Mouse (Mus musculus) left cerebral cortex, adult 11 months (tissue): ENCODE results near the gene Taf7l.

Experiments
- DNase-seq: peaks from one replicate; pipeline ENCODE4 v3.0.0; 2022; ENCODE audit warnings: low spot score

Gene Taf7l

DNA sequence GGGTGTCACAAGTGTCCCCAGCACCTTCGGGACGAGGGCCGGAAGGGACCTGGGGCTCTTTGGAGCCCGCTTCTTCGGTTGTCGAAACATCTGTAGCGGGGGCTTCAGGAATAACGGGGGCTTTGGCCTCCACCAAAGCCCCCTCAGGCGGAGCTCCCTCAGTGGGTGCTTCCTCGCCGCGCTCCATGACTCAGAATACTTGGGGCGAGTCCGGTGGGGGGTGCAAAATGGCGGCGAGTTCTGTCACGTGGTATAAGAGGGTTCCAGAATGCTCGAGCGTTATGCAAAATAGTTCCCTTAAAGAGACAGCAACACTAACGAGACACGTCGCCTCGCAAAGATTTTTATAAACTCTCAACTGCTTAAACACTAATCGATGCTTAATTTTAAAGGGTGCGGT lies at the start of gene Taf7l:
Gene Taf7l, minus strand, starts transcription at position 201 of the 400 bp plus-strand sequence.
- DNase-seq: no peak

DNA sequence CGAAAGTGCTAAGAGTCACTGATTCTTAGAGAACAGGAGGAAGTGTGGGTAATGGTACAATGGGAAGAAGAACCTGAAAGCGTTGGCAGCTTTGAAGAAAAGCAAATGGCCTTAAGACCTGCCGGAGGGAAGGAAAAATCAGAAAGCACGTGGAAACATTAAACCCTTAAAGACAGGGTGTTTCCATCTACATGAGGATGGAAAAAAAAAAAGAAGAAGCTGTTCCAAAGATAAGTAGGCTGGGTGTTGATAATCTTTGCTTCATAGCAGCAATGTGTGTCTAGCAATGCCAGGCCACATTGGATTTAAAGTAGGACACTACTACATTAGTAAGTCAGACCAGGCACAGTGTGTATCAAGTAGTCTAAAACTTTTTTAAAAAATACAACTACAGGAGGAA lies 49.0 kb upstream of the Taf7l start:
- DNase-seq: no peak

DNA sequence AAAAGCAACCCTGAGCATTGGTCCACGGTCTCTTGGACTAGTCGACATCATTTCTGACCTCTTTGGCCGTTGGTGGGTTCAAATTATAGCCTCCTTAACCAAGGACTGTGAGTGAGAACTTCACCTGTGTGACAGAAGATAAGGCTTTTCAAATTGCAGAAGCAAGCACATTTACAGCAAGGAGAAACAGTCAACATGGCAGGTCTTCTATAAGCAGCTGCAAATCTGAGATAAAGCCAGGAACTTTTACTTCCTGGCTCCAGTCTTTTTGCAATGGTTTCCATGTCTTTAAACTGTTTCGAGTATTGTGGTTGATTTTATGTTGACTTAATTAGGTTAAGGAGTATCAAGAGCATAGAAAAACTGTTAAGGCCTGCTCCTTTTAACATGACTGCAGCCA lies 47.5 kb upstream of the Taf7l start:
- DNase-seq: no peak

DNA sequence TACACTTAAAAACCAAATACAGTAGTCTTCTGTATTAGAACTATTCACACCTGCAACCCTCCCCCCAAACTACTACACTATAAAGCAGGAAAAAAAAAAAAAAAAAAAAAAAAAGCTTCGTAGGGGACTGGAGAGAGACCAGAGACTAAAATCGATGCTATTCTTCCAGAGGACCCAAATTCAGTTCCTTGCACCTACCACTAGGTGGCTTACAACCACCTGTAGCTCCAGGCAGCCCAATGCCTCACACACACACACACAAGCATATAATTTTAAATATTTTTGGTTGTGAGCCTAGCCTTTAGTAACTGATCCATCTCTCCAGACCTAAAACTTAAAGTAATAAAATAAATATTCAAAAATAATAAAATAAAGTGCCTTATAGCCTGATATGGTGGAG lies 33.2 kb upstream of the Taf7l start:
- no peak for DNase-seq

GRCm38 (mm10) chrX:134507977-134508376 lies 31.7 kb upstream of the Taf7l start:
- no peak for DNase-seq

DNA sequence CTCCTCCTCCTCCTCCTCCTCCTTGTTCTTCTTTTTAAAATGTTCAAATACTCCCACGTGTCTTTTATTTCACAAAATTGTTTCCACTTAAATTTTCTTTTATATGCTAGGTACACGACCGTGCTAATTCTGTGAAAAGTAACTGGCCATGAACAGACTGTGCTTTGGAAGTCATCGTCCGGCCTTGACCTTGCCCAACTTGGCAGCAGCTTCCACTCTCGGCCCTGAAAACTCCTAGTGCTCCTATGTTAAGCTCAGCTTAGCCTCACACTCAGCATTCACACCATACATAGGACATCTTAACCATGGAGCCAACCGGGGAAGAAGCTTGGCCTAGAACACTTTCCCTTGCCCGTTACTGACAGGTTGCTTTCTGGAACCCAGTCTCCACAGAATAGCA lies 24.4 kb upstream of the Taf7l start:
- DNase-seq: no peak

DNA sequence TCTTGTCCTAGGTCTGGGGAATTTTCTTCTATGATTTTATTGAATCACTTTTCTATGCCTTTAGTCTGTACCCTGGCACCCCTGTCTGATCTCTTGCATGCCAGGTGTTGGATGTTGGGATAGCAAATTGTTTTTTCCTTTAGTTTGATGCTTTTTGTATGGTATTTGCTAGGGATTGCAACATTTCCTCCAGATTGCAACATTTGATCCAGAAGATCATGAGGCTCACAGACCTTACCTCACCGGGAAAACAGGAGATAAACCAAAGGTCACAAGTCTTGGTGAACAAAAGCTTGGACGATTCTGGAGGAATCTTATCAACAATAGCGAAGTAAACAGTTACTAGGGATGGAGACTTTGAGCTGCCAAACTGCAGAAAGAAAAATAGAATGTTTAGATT lies 5.4 kb upstream of the Taf7l start:
- DNase-seq: no peak

DNA sequence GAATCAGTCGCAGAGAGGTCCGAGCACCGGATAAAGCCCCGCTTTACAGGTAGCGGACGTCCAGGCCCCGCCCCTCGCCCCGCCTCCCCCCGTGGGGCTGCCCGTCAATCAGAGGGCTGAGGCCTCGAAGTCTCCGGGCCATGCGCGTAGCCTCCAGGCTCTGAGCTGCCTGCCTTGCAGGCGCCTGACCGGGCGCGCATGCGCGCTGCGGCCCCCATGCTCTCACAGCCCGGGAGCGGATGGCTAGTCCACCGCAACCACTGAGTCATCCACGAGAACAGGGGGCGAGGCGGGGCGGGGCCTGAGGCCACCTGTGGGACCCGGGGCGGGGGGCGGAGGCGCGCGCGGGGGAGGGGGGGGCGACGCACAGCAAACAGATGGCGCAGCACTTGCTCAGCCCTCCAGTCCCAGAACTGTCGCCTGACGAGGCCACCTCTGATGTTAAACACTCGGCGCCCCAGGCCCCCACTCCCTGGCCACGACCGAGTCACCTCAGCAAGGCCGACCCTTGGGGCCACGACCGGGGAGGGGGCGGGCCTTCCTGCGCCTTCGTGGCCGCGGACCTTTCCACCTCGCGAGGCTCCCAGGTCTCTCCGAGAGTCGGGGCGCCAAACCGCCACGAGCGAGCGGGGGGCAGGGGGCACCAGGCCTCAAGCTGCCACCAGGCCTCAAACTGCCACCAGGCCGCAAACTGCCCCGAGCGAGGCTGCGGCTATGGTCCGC lies 1.1 kb downstream of the Taf7l start:
- no peak for DNase-seq

DNA sequence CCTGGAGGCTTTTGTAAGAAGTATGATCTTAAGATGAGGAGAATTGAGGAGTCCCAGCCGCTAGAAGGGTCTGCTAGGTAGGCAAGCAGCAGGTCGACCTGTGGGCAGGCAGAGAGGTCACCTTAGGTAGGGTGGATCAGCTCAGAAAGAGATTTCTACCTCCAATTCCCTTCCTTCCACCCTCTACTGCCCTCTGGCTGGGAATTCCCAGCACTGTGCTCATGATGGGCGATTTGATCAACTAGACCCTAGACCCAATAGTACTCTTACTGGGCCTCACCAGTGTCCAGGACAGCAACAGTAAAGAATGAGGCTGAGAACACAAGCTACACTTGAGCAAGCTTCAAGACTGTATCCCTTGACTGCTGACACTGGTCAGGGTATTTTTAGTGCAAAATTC lies 49.0 kb downstream of the Taf7l start:
- DNase-seq: no peak

DNA sequence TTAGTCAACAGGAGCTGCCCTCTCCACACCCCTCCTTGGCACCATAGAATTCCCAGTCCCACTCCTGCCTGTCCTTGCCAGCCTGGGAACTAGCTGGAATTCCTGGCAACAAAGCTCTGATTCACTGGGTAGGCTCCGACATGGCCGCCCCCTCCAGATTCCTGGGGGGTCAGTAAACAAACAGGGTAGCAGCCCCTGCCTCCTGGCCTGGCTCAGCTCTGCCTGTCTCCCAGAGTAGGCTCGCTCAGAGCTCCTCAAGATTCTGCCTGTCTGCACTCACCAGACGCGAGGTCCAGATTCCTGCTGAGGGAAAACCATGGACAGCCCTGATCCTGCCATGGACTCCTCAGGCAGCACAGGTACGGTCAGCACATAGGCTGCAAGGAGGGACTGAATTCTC lies 49.5 kb downstream of the Taf7l start:
- no peak for DNase-seq

DNA sequence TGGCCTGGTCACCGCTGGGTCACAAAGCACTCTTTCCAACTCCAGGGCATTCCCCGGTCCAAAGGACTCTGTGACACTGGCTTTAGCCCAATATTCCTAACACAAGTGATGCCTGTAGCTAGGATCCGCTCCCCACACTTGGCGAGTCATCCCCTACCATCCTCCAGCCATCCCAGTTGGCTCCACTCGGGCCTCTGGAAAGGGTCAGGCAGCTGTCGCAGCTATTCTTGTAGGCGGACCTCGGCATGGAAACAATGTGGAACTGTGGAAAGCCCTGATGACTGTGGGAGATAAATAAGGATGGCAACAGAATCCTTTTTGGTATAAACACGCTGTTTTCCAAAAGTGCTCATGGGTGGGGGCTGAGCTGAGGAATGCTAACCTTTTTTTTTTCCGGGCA lies 50.5 kb downstream of the Taf7l start:
- DNase-seq: no peak

- no peak for DNase-seq
These were observed 52.0 kb downstream of the Taf7l start for GRCm38 (mm10) chrX:134424263-134424662.

GRCm38 (mm10) chrX:134420097-134420496 lies 56.2 kb downstream of the Taf7l start:
- DNase-seq: no peak

- DNase-seq: no peak
These were observed 64.2 kb downstream of the Taf7l start for GRCm38 (mm10) chrX:134412096-134412495.
